Mouse (Mus musculus) adrenal gland, postnatal 36 days (tissue): ENCODE data around the gene Htr6. TPM values are rescaled to one million over a fixed set of nuclear protein-coding genes. Genes with fewer than 3 reads are reported as not detected.

ENCODE experiments used
- total RNA-seq, 2 experiments: library from RNA; stranded (reverse); gene quantifications; 2 replicates each; pipeline ENCODE4 v1.2.3; 2021

The Htr6 gene
- total RNA-seq, 2 experiments from 2014 or later, result 0.16 to 0.23 TPM

Other genes starting within 250 kb of the Htr6 start
- gene Pla2g5, start 212.1 kb downstream of the Htr6 start, total RNA-seq, result 10 to 100 TPM; 12.6 to 15.4 TPM
- not detected for gene Gm13030, start 201.6 kb downstream of the Htr6 start, total RNA-seq
- 1 to 10 TPM; 3.3 to 4.0 TPM for gene Pla2g2e, start 197.6 kb downstream of the Htr6 start, total RNA-seq
- 10 to 100 TPM; 10.2 to 14.4 TPM for gene Otud3, start 161.6 kb downstream of the Htr6 start, total RNA-seq
- gene Rnf186, start 108.5 kb downstream of the Htr6 start, total RNA-seq, result not detected
- 10 to 100 TPM; 11.3 to 18.1 TPM for gene Tmco4, start 102.7 kb downstream of the Htr6 start, total RNA-seq
- 10 to 100 TPM; 43.2 to 45.0 TPM for gene Nbl1, start 17.4 kb upstream of the Htr6 start, total RNA-seq
- 100 to 1,000 TPM; 407 to 417 TPM for gene Minos1, start 55.5 kb upstream of the Htr6 start, total RNA-seq
- gene Capzb, start 117.3 kb upstream of the Htr6 start, total RNA-seq, result 100 to 1,000 TPM; 379 to 391 TPM
- gene Pqlc2, start 235.1 kb upstream of the Htr6 start, total RNA-seq, result 1 to 10 TPM; 7.9 to 9.4 TPM
- 10 to 100 TPM; 65.8 to 69.2 TPM for gene Akr7a5, start 235.2 kb upstream of the Htr6 start, total RNA-seq